Mouse (Mus musculus) NIH3T3 (cell line): ENCODE data around the gene Prkd3.

Experiments
- DNase-seq: peaks from one replicate; pipeline ENCODE4 v3.0.0-alpha.2; 2012; ENCODE audit warnings: low read depth

The Prkd3 gene

DNA sequence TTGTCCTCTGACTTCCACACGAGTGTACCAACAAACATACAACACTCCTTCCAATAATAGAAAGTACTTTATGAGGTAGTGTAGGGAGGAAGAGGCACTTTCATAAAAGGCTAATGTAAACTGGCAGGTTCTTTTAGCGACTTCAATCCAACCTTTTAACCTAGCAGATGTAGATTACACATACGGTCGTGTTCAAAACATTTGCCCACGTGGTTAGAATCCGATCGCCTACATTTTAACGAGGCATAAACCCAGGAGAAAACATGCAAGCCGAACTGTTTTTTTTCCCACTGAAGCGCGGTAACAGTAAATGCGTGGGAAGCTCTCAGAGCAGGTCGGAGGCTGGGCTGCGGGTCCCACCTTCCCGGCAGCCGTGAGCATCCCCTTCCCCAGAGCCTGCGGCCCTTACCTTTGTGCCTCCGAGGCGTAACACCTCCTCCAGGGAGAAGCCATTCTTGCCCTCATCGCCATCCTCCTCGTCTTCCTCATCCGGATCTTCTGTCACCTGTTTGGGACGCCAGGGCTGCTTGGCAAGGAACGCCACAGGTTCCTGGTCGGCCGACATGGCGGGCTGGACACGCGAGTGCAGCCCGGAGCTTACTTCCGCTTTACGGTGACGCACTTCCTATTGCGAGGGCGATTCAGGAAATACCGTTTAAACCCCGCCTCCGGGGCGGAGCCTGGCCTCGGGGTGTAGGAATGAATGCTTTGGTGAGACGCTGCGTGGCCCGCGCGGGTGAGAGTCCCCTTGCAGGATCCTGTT is 84.0 kb downstream of the Prkd3 start, which contains the start of the genes Cebpz and Ndufaf7:
Gene Cebpz, minus strand, starts transcription at position 601 of the 763 bp plus-strand sequence.
Gene Ndufaf7, plus strand, starts transcription at position 671 of the 763 bp plus-strand sequence.
- peak; percentile 99 for DNase-seq

DNA sequence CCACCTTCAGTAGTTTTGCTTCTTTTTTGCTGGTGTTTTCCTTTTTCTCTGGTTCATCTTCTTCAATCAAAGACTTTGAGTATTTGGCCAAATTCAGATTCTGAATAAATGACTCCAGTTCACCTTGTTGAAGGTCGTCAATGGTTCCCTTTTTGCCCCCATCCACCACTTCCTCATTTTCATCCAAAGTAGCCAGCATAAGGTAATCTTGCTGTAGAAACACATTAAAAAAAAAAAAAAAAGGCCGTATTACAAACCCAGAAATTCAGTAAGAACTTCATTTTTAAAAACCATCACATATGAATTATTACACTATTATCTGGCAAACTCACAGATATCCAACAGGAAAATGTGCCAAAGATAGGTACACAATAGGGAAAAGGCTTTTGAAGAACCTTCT is 84.8 kb downstream of the Prkd3 start:
- no peak for DNase-seq

DNA sequence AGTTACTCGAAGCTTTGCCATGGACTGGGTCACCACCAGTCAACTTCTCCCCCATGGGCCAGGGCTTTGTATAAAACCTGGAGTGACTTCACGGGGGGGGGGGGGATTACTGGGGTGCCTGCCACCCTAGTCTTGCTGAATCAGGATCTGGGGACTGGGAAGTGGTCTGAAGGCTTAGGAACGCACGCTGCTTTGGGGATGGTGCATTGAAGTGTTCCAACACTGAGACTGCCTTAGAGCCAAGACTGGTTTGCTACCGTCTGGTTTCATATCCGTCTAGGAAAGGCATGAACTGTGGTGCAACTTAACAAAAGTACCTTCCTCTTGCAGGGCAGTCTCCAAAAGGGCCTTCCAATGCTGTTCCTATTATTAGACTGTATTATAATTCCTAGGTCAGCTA is 102.9 kb downstream of the Prkd3 start:
- no peak for DNase-seq

DNA sequence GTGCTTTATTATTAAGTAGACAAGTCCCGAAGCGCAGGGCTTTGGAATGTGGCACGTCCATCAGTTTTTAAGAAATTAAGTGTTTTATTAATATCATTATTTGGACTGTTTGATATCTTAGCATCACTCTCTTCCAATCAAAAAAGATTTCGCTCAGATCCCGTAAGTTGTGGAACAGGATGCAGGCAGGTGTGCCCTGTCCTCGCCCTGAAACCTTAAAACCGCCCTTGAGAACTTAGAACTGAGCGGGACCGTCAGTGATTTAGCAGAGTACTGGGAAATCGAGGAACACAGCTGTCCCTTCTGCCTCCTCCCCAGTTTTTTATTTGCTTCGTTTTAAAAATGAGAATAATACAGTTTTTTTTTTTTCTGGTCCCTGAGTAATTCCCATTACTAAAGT is 103.7 kb downstream of the Prkd3 start:
- no peak for DNase-seq

DNA sequence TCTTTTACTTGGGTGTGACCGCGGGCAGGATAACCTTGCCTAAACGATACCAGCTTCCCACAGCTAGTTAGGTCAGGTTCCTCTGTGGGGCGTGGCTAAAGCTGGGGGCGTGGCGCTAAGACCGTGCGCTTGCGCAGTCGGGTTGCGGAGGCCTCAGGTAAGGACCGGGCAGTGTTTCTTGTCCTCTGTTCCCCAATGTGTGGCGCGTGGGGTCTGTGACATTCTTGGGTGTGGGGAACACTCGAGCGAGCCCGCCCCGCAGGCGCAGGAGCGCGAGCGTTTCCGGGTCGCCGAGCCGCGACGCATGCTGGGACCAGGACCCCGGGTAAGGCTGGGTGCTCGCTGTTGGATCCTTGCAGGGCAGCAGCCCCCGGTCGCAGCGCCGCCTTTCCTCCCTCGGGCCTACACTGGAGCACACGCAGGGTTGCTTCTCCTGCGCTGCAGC is 104.2 kb downstream of the Prkd3 start, which contains the start of gene Cebpzos:
Gene Cebpzos, plus strand, starts transcription at position 132 of the 445 bp plus-strand sequence.
- peak; percentile 89 for DNase-seq

DNA sequence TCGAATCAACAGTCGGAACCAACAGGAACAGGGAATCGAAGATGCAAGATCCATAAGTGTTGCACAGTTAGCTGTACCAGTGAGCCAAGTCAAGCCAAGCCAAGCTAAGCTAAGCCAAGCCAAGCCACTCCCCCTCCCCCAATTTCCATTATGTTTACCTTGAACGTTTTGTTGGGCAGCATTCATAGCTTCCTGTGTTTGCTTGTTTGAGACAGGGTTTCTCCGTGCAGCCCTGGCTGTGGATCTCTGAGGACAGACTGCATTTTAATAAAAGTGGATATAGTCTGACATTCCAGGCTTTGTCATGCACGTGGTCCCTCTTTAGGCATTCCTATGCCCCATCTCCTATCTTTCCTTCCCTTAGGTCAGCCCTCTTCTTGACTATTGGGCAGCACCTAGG is 104.8 kb downstream of the Prkd3 start:
- DNase-seq = peak; percentile 57

DNA sequence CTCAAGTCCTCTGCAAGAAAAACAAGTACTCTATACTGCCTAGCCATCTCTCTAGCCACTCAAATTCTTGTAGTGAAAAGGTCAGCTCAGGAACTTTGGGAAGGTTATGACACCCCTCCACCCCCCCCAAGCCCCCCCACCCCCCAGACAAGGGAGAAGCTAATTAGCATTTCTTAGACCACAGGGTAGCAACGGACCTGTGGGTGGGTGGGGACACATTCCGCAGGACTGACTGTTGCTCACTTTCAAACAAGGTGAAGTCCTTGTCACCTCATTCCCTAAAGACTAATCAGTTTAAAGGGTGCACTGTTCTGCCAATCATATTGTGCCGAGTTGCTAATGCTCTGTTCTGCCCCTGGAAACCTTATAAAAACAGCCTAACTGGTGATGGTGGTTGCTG is 106.7 kb downstream of the Prkd3 start:
- no peak for DNase-seq

DNA sequence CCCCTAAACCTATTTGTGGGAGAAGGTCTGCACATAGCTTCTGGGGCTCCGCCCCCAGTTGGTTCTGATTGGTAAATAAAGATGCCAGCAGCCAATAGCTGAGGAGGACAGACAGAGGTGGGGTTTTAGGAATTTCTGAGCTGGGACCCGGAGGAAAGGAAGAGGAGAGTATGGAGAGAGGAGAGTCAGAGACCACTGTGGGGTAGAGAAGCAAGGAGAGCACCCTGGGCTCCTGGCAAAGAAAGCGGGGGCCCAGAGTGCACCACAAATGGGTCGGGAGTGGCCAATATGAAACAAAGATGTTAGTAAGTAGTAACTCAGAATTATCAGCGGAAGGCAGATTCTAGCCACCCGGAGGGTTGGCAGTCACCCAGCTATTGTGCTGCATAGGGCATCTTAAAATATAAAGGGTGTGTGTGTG is 107.7 kb downstream of the Prkd3 start:
- no peak for DNase-seq

DNA sequence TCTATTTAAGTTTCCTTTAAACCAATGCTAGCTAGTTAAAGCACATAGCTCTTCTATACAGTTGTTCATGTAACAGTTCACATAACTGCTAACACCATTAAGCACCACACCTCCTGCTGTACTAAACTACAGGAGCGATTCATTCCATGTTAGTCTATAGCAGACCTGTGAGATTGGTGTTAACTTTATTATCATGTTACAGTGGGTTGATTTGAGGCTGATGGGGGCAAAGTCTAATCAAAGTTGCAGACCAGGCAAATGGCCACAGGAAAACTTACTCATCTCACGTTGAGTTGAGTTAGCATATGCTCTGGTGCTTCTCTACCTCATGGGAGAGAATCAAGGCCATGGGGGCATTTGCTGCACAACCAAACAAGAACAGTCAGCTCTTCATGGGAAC is 111.2 kb downstream of the Prkd3 start:
- no peak for DNase-seq

DNA sequence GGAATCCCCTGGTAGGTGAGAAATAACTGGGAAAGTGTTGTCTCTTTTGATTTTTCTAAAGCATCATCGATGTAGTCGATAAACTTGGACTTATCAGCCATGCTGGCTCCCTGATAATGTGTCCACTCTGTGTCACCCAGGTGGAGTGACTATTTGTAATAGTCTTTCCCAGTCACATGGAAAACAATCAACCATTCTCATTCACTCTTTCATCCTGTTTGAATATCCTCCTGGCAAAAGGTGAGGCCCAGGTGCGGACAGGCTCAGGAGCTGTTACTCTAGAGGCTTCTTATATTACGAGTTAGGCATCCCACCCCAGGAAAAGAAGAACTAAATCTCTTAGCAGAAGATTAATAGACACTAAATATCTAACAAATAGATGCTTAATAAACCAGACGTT is 113.7 kb downstream of the Prkd3 start, which contains the start of gene Sult6b1:
Gene Sult6b1, minus strand, starts transcription at position 101 of the 400 bp plus-strand sequence.
- DNase-seq = no peak

DNA sequence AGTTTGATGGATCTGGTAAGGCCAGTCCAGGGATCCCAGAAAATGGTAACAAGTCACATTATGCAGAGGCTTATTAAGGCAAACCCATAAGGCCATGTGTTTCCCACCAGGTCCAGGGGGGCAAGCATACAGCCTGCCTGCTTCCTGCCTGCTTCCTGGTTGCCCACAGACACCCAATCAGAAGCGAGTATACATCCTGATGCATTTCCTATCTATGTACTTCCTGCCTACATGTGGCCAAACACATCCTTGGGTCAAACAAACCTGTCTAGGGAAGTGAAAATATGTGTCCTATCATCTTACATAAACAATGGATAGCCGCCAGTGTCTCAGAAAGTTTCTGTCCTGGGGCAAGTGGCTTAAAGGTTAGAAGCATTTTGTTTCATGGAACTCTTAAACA is 117.5 kb downstream of the Prkd3 start:
- no peak for DNase-seq
